Mouse (Mus musculus): Measurements from ENCODE around the gene Tmem106c. TPM values are rescaled to one million over a fixed set of nuclear protein-coding genes. Genes with fewer than 3 reads are reported as not detected.

Gene Tmem106c
- polyA plus RNA-seq (2011; ENCODE audit: insufficient read depth, insufficient read length, low replicate concordance, missing spikeins), result 7.1 and 10.0 TPM in 2 replicates

DNA sequence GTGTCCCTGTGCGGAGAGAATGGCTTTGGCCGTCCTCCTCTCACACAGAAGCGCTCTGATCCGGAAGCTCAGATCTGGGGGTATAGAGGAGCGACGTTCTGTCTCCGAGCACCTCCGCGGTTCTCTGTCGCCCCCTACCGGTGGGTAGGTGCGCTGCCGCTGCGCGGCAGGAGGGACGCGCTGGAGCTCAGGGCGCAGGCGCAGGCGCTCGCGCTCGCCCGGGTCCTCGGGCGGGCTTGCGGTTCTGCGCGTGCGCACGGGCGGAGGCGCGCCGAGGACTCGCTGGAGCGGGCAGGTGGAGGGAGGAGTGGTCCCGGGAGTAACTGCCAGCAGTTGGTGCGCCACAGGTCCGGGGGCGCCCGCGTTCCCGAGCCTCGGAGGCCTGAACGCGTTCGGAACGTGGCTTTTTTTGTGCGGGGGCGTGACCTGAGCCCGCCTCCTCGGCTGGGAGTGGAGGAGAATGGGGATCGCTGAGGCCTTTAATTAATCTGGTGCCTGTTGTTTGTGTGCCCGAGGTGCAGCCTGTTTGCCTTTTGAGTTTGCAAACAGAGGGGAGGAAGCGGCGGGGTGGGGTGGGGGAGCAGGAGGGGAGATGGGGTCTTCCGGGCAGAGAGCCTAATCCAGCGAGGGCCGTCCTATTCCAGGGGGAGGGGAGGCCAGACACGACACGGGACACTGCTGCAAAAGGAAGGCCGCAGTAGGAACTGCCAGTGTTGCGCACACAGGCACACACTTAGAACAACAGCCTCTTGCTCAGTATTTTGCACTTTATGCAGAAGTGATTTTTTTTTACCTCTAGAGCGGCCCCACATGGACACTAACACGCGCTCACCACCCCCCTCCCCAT is at the start of gene Tmem106c:
Gene Tmem106c, plus strand, starts transcription at position 212 of the 847 bp plus-strand sequence.
- TF ChIP-seq POLR2A (IDR thresholded peaks at IDR 0.05; ENCODE audit: borderline replicate concordance, control insufficient read depth, low read depth, low read length), result peak; percentile 45
- peak; percentile 91 for TF ChIP-seq CTCF (IDR thresholded peaks at IDR 0.05; ENCODE audit: control insufficient read depth, insufficient read depth, low read length)
- Histone ChIP-seq H3K4me1 (ENCODE audit: control insufficient read depth, insufficient read depth, low read length) (peaks cover 1% of the 10 kb centered on the region; the same call in 1 of the 2 replicates), H3K4me3 (replicated peaks; ENCODE audit: control insufficient read depth, low read depth, low read length) (peak within 1 kb of the TSS; percentile 74), H3K27ac (ENCODE audit: control insufficient read depth, insufficient read depth, low read depth, low read length, poor library complexity) (peak within 1 kb of the TSS; percentile 17; the same call in 1 of the 2 replicates)
- under 1% methylated on average over 67 of the region's 67 CpGs for WGBS

DNA sequence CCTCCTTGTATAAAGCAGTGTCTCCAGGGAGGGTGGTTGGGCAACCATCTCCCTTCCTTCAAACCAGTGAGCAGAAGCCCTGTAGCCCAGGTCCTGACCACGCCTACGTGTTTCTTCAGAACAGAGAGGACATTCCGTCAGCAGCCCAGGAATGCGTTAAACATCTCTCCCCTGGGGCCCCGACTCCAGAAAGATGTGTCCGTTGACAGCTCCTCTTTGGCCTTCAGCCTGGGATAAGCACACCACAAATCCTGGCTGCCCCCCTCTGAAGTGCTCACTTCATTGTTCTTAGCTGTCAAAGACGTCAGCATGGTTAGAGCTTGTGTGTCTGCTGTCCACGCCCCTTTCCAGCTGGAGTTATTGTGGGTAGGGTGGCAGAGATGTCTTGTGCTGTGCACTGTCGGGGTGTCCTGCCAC is 49.7 kb upstream of the Tmem106c start:
- Histone ChIP-seq H3K27ac (ENCODE audit: control insufficient read depth, insufficient read depth, low read depth, low read length, poor library complexity) (no peak overlapping the region), H3K4me1 (ENCODE audit: control insufficient read depth, insufficient read depth, low read length) (no peaks in the 10 kb centered on the region; the same call in 1 of the 2 replicates), H3K4me3 (replicated peaks; ENCODE audit: control insufficient read depth, low read depth, low read length) (no peak overlapping the region)
- 8% methylated on average over 9 of the region's 9 CpGs for WGBS
- no peak for TF ChIP-seq POLR2A (IDR thresholded peaks at IDR 0.05; ENCODE audit: borderline replicate concordance, control insufficient read depth, low read depth, low read length)
- TF ChIP-seq CTCF (IDR thresholded peaks at IDR 0.05; ENCODE audit: control insufficient read depth, insufficient read depth, low read length), result no peak

DNA sequence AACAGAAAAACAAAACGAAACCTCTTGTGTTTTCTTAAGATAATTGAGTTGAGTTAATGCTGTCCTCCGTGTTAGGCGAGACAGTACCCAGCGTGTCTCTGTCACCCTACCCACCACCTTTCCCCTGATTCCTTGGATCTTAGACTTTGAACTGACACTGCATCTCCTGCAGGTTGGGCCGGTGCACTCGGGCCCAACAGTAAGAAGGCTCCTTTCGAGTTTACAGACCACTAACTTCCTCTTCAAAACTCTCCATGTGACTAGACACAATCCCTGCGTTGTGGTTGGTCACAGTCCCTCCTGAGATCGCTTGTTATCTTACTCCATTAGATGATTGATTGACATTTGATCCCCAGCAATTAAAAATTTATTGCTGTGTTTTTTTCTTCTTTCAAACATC is 46.0 kb upstream of the Tmem106c start:
- WGBS, result 21% methylated on average over 9 of the region's 9 CpGs
- Histone ChIP-seq H3K4me3 (replicated peaks; ENCODE audit: control insufficient read depth, low read depth, low read length) (no peak overlapping the region), H3K4me1 (ENCODE audit: control insufficient read depth, insufficient read depth, low read length) (no peaks in the 10 kb centered on the region; the same call in 1 of the 2 replicates), H3K27ac (ENCODE audit: control insufficient read depth, insufficient read depth, low read depth, low read length, poor library complexity) (no peak overlapping the region)
- TF ChIP-seq CTCF (IDR thresholded peaks at IDR 0.05; ENCODE audit: control insufficient read depth, insufficient read depth, low read length), result no peak
- TF ChIP-seq POLR2A (IDR thresholded peaks at IDR 0.05; ENCODE audit: borderline replicate concordance, control insufficient read depth, low read depth, low read length), result no peak

DNA sequence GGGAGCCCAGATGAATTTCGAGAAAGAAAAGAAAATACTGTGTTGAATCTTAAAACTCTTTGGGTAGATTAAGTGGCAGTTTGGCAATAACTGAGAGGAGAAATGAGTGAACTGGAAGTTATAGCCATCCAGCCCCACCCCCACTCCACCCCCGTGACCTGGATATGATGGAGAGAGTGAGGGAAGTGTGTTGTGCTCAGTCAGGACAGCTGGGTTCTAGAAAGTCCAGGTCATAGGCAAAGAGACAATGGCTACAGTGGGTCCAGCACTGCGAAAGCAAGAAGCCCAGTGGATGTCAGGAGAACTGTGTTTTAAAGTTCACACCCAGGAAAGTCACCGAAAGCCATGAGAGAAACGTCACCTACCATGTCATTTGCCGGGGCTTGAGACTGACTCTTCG is 44.8 kb upstream of the Tmem106c start:
- no peak overlapping the region for H3K4me3 ChIP-seq (replicated peaks; ENCODE audit: control insufficient read depth, low read depth, low read length)
- no peak overlapping the region for H3K27ac ChIP-seq (ENCODE audit: control insufficient read depth, insufficient read depth, low read depth, low read length, poor library complexity)
- 79% methylated on average over 7 of the region's 7 CpGs for WGBS
- no peaks in the 10 kb centered on the region; the same call in 1 of the 2 replicates for H3K4me1 ChIP-seq (ENCODE audit: control insufficient read depth, insufficient read depth, low read length)
- TF ChIP-seq CTCF (IDR thresholded peaks at IDR 0.05; ENCODE audit: control insufficient read depth, insufficient read depth, low read length), result no peak
- no peak for TF ChIP-seq POLR2A (IDR thresholded peaks at IDR 0.05; ENCODE audit: borderline replicate concordance, control insufficient read depth, low read depth, low read length)

DNA sequence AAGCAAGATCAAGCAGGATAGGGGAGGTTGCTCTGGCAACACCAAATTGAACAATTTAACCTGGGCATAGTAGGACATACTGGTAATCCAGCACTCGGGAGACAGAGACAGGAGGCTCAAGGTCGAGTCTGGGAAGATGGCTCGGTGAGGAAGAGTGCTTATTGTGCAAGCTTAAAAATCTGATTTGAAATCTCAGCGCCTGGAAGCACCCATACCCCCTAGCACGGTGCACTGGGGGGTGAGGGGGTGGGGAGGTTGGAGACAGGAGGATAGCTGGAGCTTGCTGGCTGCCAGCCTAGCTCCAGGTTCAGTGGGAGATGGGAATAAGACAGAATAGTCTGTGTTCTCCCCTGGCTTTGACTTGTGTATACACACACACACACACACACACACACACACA is 43.7 kb upstream of the Tmem106c start:
- TF ChIP-seq CTCF (IDR thresholded peaks at IDR 0.05; ENCODE audit: control insufficient read depth, insufficient read depth, low read length), result no peak
- TF ChIP-seq POLR2A (IDR thresholded peaks at IDR 0.05; ENCODE audit: borderline replicate concordance, control insufficient read depth, low read depth, low read length), result no peak
- WGBS, result 55% methylated on average over 5 of the region's 5 CpGs
- Histone ChIP-seq H3K27ac (ENCODE audit: control insufficient read depth, insufficient read depth, low read depth, low read length, poor library complexity) (no peak overlapping the region), H3K4me1 (ENCODE audit: control insufficient read depth, insufficient read depth, low read length) (no peaks in the 10 kb centered on the region; the same call in 1 of the 2 replicates), H3K4me3 (replicated peaks; ENCODE audit: control insufficient read depth, low read depth, low read length) (no peak overlapping the region)

DNA sequence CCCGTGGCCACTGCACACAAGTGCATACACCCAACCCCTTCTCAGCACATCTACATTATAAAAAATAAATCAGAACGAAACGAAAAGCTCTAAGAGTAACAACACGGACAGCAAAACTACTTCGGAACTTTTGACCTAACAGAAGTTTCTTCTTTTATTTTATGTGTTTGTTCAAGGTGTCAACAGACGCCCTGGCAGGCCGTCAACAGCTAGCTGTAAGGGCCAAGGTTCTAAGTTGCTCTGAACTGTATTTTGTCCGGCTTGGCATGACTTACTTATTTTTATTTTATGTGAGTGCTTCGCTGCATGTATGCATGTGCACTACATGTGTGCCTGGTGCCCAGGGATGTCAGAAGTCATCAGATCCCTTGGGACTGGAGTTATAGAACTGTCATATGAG is 42.2 kb upstream of the Tmem106c start:
- WGBS, result 83% methylated on average over 9 of the region's 9 CpGs
- Histone ChIP-seq H3K4me3 (replicated peaks; ENCODE audit: control insufficient read depth, low read depth, low read length) (no peak overlapping the region), H3K27ac (ENCODE audit: control insufficient read depth, insufficient read depth, low read depth, low read length, poor library complexity) (no peak overlapping the region), H3K4me1 (ENCODE audit: control insufficient read depth, insufficient read depth, low read length) (no peaks in the 10 kb centered on the region; the same call in 1 of the 2 replicates)
- TF ChIP-seq POLR2A (IDR thresholded peaks at IDR 0.05; ENCODE audit: borderline replicate concordance, control insufficient read depth, low read depth, low read length) (no peak), CTCF (IDR thresholded peaks at IDR 0.05; ENCODE audit: control insufficient read depth, insufficient read depth, low read length) (no peak)

DNA sequence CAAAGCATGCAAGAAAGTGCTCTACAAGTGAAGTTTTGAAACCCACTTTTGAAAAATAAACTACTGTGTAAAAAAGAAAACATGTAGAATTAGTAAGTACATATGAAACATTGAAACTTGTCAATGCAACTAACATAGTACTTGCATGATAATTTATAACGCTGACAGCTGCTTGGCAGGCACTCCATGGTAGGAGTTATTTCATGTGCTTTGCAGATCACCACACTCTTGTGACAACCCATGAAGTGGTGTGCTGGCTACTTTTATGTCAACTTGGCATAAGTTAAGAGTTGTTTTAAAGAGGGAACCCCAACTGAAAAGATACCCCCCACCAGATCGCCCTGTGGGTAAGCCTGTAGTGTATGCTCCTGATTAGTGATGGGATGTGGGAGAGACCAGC is 41.6 kb upstream of the Tmem106c start:
- no peaks in the 10 kb centered on the region; the same call in 1 of the 2 replicates for H3K4me1 ChIP-seq (ENCODE audit: control insufficient read depth, insufficient read depth, low read length)
- H3K27ac ChIP-seq (ENCODE audit: control insufficient read depth, insufficient read depth, low read depth, low read length, poor library complexity), result no peak overlapping the region
- 89% methylated on average over 2 of the region's 2 CpGs for WGBS
- TF ChIP-seq CTCF (IDR thresholded peaks at IDR 0.05; ENCODE audit: control insufficient read depth, insufficient read depth, low read length), result no peak
- TF ChIP-seq POLR2A (IDR thresholded peaks at IDR 0.05; ENCODE audit: borderline replicate concordance, control insufficient read depth, low read depth, low read length), result no peak
- no peak overlapping the region for H3K4me3 ChIP-seq (replicated peaks; ENCODE audit: control insufficient read depth, low read depth, low read length)

DNA sequence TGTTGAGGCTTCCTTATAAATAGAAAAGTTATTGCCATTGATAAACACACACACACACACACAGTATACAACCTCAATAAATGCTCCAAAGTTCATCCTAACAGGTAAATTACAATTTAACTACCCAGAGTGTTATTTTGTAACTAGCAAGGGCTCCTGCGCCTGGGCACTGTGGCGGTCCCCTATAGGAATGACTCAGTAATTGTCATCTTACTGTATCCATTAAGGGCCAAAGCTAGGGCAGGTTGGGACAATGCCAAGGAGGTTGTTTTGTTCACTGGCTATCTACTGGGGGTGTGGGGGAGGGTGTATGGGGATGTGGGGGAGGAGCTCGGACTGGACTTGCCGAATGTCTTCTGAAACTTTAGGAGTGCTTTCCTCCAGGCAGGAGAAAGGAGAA is 37.0 kb upstream of the Tmem106c start:
- 71% methylated on average over 4 of the region's 4 CpGs for WGBS
- Histone ChIP-seq H3K4me3 (replicated peaks; ENCODE audit: control insufficient read depth, low read depth, low read length) (no peak overlapping the region), H3K4me1 (ENCODE audit: control insufficient read depth, insufficient read depth, low read length) (no peaks in the 10 kb centered on the region; the same call in 1 of the 2 replicates), H3K27ac (ENCODE audit: control insufficient read depth, insufficient read depth, low read depth, low read length, poor library complexity) (no peak overlapping the region)
- TF ChIP-seq POLR2A (IDR thresholded peaks at IDR 0.05; ENCODE audit: borderline replicate concordance, control insufficient read depth, low read depth, low read length), result no peak
- no peak for TF ChIP-seq CTCF (IDR thresholded peaks at IDR 0.05; ENCODE audit: control insufficient read depth, insufficient read depth, low read length)

All from bone marrow, adult 2 months (tissue).